Mouse (Mus musculus): Measurements from ENCODE around the gene Ecpas.

- no peak for TF ChIP-seq CTCF (IDR thresholded peaks at IDR 0.05; ENCODE audit: insufficient read depth, low read depth, low read length)
- TF ChIP-seq POLR2A (IDR thresholded peaks at IDR 0.05; ENCODE audit: insufficient read depth, low read depth, low read length): no peak
Observed at GRCm38 (mm10) chr4:58935846-58936245, 23.3 kb upstream of the Ecpas start.

Measured in olfactory bulb, adult 2 months (tissue).